Mouse (Mus musculus): ENCODE results near the gene Rgs11.
"Not testable (repeated sequence)": the region's sequence is repeated elsewhere in the genome, so short reads cannot be mapped to it uniquely, and the experiment has no call there.

Rgs11 gene

GRCm38 (mm10) chr17:26202737-26203136 is at the start of gene Rgs11:
Rgs11 (plus strand) TSS chr17:26202951.
- peak; percentile 58 for DNase-seq

DNA sequence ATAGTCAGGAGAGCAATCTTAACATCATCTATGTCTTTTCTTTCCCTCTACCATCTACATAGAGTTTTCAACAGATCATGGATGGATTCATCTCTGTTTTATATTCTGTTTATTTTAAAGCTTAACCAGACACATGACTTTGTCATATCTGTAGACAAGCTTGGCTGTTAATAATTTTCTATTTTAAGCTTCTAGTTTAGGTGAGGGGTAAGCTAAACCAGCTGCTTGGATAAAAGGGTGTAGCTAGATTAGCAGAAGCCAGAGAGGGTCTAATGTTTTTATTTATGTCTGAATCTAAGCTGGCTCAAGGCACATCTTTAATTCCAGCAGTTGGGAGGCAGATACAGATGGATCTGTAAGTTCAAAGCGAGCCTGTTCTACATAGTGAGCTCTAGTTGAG is 40.0 kb upstream of the Rgs11 start:
- DNase-seq: no peak

DNA sequence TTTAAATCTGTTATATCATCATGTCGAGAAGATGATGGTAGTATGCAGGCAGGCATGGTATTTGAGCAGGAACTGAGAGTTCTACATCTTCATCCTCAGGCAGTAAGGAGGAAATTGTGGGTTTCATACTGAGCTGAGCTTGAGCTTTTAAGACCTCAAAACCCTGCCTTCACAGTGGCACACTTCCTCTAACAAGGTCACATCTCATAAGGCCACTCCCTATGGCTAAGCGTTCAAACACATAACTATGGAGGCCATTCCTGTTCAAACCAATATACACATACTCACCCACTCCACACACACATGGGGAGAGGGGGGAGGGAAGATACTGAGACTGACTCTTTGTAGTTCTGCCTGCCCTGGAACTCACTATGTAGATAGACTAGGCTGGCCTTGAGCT is 34.7 kb upstream of the Rgs11 start:
- no peak for DNase-seq

- DNase-seq: not testable (repeated sequence)
These were observed 27.5 kb upstream of the Rgs11 start for GRCm38 (mm10) chr17:26175248-26175647.

DNA sequence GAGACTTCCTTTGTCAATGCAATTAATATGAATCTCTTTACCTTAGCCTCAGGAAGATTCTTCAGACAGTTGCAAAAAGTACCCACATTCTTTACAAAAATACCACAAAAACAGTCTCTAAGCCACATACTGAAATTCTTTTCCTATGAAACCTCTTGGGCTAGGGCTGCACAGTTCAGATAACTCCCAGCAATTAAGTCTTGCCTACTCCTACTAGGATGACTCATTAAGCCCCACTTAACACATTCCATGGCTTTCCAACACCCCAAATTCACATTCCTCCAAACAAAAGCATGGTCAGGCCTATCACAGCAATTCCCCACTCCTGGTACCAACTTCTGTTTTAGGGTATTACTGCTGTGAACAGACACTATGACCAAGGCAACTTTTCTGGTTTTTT is 24.1 kb upstream of the Rgs11 start:
- no peak for DNase-seq

- no peak for DNase-seq
These were observed 21.6 kb upstream of the Rgs11 start for GRCm38 (mm10) chr17:26181179-26181578.

DNA sequence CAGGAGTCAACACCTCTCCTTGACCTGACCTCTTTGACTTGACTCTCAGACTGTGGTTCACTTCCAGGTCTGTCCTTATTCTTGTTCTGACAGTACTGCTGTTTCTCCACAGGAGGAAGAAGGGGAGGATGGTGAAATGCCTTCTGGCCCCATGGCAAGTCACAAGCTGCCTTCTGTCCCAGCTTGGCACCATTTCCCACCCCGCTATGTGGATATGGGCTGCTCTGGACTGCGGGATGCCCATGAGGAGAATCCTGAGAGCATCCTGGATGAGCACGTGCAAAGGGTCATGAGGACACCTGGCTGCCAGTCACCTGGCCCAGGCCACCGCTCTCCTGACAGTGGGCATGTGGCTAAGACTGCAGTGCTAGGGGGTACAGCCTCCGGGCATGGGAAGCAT is 15.2 kb upstream of the Rgs11 start:
- no peak for DNase-seq

- no peak for DNase-seq
These were observed 14.5 kb upstream of the Rgs11 start for GRCm38 (mm10) chr17:26188091-26188805.

- not testable (repeated sequence) for DNase-seq
These were observed 11.3 kb upstream of the Rgs11 start for GRCm38 (mm10) chr17:26191486-26191885.

- DNase-seq: no peak
These were observed 10.1 kb upstream of the Rgs11 start for GRCm38 (mm10) chr17:26192481-26193190.

- no peak for DNase-seq
These were observed 3.9 kb upstream of the Rgs11 start, which contains the start of gene Pdia2 for GRCm38 (mm10) chr17:26198892-26199291. Pdia2 (minus strand) TSS chr17:26199087.

DNA sequence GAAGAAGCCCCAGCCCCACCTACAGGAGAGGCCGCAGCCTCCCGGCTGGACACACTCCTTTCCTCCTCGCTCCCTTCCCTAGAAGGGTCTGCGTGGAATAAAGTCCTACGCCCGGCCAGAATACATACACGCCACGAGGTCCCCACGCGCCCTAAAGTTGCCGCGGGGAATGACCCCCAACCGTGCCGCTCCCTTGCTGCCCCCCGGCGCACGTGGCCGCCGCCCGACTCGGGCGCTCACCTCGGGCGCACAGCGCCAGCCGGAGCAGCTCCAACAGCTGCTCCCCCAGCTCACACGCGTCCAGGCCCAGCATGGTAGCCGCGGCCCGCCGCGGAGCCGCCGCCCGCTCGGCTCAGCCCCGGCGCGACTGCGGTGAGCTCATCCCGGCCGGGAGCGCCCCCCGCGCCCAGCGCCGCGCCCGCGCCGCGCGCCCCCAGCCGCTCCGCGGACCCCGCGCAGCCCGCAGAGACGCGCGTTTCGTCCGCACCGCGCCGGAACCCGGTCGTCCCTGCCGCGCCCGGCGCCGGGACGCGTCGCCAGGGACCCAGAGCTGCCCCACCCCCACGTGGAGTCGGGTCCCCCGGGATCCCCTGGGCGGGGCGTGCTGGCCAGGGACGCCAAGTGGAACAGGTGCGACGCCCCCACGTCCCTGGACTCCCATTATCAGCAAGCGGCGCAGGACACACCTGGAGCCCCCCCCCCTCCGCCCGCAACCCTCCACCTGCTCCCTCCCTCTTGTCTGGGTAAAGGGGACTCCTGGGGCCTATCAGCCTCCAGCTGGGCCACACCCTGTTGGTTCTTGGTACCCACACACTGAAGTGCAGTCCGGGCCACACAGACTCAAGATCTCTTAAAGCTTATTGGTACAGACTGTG is 1.7 kb upstream of the Rgs11 start:
- no peak for DNase-seq

- no peak for DNase-seq
These were observed 753 bp upstream of the Rgs11 start for GRCm38 (mm10) chr17:26201998-26202397.

- DNase-seq: peak; percentile 45
These were observed 615 bp downstream of the Rgs11 start for GRCm38 (mm10) chr17:26203321-26203811.

DNA sequence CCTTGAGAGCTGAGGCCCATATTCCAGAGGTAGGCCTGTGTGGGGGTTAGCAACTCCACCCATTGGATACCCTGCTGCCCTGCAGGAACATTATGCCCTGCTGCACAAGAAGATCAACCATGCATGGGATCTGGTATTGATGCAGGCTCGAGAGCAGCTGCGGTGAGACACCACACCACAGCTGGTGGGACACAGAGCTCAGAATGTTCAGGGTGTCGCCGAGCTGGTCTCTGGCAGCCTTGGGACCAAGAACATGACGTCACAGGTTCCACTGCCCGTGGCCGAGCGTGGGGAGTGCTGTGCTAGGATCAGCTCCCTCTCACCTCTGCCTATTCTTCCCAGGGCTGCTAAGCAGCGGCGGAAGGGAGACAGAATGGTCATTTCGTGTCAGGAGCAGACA is 2.0 kb downstream of the Rgs11 start:
- DNase-seq: no peak

DNA sequence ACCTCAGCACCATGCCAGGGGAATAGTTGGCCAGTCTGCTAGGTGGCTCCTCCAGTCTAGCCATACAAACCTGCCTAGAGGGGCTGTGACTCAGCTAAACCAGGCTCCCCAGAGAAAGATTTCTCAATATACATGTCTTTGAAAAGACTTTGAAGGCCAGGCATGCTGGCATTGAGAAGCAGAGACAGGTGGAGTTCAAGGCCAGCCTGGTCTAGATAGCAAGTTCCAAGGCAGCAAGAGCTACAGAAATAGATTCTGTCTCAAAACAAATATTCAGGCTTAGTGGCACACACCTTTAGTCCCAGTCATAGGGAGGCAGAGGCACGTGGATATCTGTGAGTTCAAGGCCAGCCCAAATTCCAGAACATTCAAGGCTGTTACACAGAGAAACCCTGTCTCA is 3.6 kb downstream of the Rgs11 start:
- no peak for DNase-seq

GRCm38 (mm10) chr17:26207686-26208085 is 4.9 kb downstream of the Rgs11 start, which contains the start of gene Arhgdig:
Arhgdig (minus strand) TSS chr17:26207786.
- DNase-seq: no peak

- no peak for DNase-seq
These were observed 9.5 kb downstream of the Rgs11 start for GRCm38 (mm10) chr17:26212241-26212640.

DNA sequence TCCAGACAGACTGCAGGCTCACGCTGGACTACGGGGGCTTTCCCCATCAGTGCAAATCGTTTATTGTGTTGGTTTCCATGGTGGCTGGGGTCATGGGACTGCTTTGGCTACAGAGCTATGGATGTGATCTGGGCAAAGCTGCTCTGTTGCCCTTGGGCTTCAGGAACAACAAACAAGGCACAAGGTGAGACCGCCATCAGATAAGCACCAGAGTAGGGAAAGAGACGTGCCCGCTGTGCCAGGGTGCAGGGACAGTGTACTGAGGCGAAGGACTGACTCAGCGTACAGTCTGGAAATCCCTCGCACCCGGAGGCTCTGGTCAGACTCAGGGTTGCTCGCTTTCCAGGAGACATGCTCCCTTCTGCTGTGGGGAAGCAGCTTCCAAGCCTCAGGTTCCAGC is 9.9 kb downstream of the Rgs11 start:
- no peak for DNase-seq

DNA sequence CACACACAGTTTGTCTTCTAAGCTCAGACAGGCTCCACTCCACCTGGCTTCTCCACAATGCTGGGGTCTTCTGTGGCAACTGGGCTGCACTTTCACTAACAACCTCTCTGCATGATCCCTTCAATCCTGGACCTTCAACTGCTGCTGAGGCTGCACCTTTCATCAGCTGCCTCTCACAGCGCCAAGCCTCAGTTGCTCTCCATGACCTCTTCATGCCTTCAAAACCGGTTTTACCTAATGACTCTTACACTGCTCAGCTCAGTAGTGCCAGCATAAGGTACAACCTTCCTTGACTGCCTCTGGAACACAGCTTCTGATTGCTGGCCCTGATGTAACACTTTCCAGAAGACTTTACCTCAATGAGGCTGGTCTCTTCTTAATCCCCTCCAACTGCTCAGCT is 18.8 kb downstream of the Rgs11 start:
- DNase-seq: no peak

GRCm38 (mm10) chr17:26225150-26225549 is 22.4 kb downstream of the Rgs11 start:
- peak; percentile 58 for DNase-seq

GRCm38 (mm10) chr17:26229776-26230175 is 27.0 kb downstream of the Rgs11 start:
- DNase-seq: no peak

DNA sequence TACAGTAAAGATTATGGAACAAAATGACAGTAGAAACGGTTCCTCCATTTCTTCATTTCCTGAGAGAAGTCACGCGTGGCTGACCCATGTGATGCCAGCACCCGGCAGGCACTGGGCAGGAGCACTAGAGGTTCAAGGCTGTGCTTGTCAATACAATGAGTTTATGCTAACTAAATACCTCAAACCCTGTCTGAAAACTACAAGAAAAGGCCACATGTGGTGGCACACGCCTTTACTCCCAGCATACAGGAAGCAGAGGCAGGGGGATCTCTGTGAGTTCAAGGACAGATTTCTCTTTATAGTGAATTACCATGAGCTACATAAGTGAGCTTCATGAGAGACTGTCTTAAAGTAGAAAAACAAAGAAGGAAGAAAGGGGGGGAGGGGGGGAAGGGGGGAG is 28.4 kb downstream of the Rgs11 start:
- DNase-seq: no peak

Data from kidney, postnatal 10 days (tissue).